Mouse (Mus musculus) embryonic facial prominence, embryonic 14.5 days (tissue): ENCODE data around the gene Mapkbp1. TPM values are rescaled to one million over a fixed set of nuclear protein-coding genes. Genes with fewer than 3 reads are reported as not detected.

Source experiments
- ATAC-seq: fragments of 200-750 bp; cut with Nextera tagmentation; 2 replicates; pipeline ENCODE4 v1.8.0; 2017; ENCODE audit warnings: low read depth, moderate number of reproducible peaks, moderate TSS enrichment
- DNase-seq: peaks from one replicate; pipeline ENCODE4 v3.0.0-alpha.2; 2015; ENCODE audit warnings: low spot score
- H3K27ac ChIP-seq: fragments of 300-500 bp; sonication (generic); replicated peaks from 2 replicates; pipeline ENCODE4 v1.5.1; 2014; ENCODE audit warnings: low read depth, mild to moderate bottlenecking, low read length, moderate library complexity
- H3K27me3 ChIP-seq: fragments of 300-500 bp; sonication (generic); replicated peaks from 2 replicates; pipeline ENCODE4 v1.6.1; 2014; ENCODE audit warnings: low read length; ENCODE audit not compliant: control insufficient read depth, insufficient read depth
- H3K36me3 ChIP-seq: fragments of 300-500 bp; sonication (generic); 2 replicates; pipeline ENCODE4 v1.6.1; 2014; ENCODE audit warnings: low read length, mixed read lengths; ENCODE audit not compliant: control insufficient read depth, insufficient read depth
- H3K4me1 ChIP-seq: fragments of 300-500 bp; sonication (generic); 2 replicates; pipeline ENCODE4 v1.6.1; 2014; ENCODE audit warnings: antibody characterized with exemption, low read length; ENCODE audit not compliant: control insufficient read depth, insufficient read depth
- H3K4me2 ChIP-seq: fragments of 300-500 bp; sonication (generic); 2 replicates; pipeline ENCODE4 v1.6.1; 2014; ENCODE audit warnings: low read depth, mild to moderate bottlenecking, low read length, moderate library complexity, mixed read lengths
- H3K4me3 ChIP-seq: fragments of 300-500 bp; sonication (generic); 2 replicates; pipeline ENCODE4 v1.5.1; 2014; ENCODE audit warnings: low read depth, mild to moderate bottlenecking, low read length
- H3K9ac ChIP-seq: fragments of 300-500 bp; sonication (generic); 2 replicates; pipeline ENCODE4 v1.6.1; 2014; ENCODE audit warnings: low read depth, mild to moderate bottlenecking, low read length, moderate library complexity, mixed read lengths
- H3K9me3 ChIP-seq: fragments of 300-500 bp; sonication (generic); 2 replicates; pipeline ENCODE4 v1.6.1; 2016; ENCODE audit warnings: low read length; ENCODE audit not compliant: control insufficient read depth
- WGBS: fragments of 180-500 bp; shearing (Covaris S2); extraction: QIAGEN DNeasy Blood & Tissue Kit; methylation state at CpG from one replicate; pipeline ENCODE4 v1.1.7; 2014; 5-methylcytosine and 5-hydroxymethylcytosine counted together
- polyA plus RNA-seq: library from polyadenylated mRNA; unstranded; fragments of >200 nt; fragmentation: Nextera tagmentation; extraction: Ambion mirVana; gene quantifications from 2 replicates; pipeline ENCODE4 v1.2.1, GENCODE M21; 2014

Mapkbp1 gene
- polyA plus RNA-seq: 4.0 and 4.7 TPM in 2 replicates

GRCm38 (mm10) chr2:119972537-119972879 lies at the start of gene Mapkbp1:
TSS of gene Mapkbp1 (plus strand) at chr2:119972699.
- Histone ChIP-seq H3K4me1 (peaks cover 13% of the 10 kb centered on the region), H3K9me3 (no peaks in the 10 kb centered on the region), H3K4me2 (peak within 1 kb of the TSS; percentile 60), H3K36me3 (peaks cover 6% of the 10 kb centered on the region; the same call in 1 of the 2 replicates), H3K27me3 (no peaks in the 10 kb centered on the region), H3K27ac (peak within 1 kb of the TSS; percentile 68), H3K4me3 (peak within 1 kb of the TSS; percentile 96), H3K9ac (peak within 1 kb of the TSS; percentile 87)
- 2% methylated on average over 10 of the region's 19 CpGs for WGBS
- DNase-seq (no peak), ATAC-seq (peak; percentile 60)

- ATAC-seq (no peak), DNase-seq (peak; percentile 74)
- H3K27ac ChIP-seq: no peak overlapping the region
- H3K36me3 ChIP-seq: peaks cover 20% of the 10 kb centered on the region; the same call in 1 of the 2 replicates
- no peaks in the 10 kb centered on the region for H3K27me3 ChIP-seq
- 41% methylated on average over 9 of the region's 9 CpGs for WGBS
- no peak overlapping the region for H3K9ac ChIP-seq
- peaks cover 13% of the 10 kb centered on the region for H3K4me1 ChIP-seq
- no peak overlapping the region for H3K4me3 ChIP-seq
- H3K4me2 ChIP-seq: no peak overlapping the region
- H3K9me3 ChIP-seq: no peaks in the 10 kb centered on the region
Measured at GRCm38 (mm10) chr2:119970571-119970970, 1.9 kb upstream of the Mapkbp1 start.

DNA sequence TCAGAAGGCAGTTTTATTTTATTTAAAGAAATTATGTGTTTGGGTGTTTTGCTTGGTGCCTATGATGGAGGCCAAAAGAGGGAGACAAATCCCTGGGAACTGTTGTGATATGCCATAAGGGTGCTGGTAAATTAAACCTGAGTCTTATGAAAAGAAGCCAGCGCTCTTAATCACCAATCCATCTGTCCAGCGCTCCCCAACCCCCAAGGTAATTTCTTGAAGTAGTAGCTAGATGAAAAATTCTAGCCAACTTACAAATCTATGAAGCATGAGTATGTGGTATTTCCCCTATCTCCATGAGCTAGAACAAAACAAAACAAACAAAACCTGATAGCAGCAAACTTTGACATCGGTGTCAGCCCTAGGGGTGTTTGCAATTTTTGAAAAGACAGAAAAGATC lies 1.2 kb upstream of the Mapkbp1 start:
- DNase-seq (no peak), ATAC-seq (no peak)
- Histone ChIP-seq H3K4me1 (peaks cover 13% of the 10 kb centered on the region), H3K27me3 (no peaks in the 10 kb centered on the region), H3K27ac (no peak overlapping the region), H3K9me3 (no peaks in the 10 kb centered on the region), H3K4me2 (peak overlapping the region; percentile 60), H3K9ac (no peak overlapping the region), H3K4me3 (no peak overlapping the region), H3K36me3 (peaks cover 12% of the 10 kb centered on the region; the same call in 1 of the 2 replicates)
- 79% methylated on average over 3 of the region's 3 CpGs for WGBS

GRCm38 (mm10) chr2:119971837-119972536 lies 512 bp upstream of the Mapkbp1 start:
- H3K27me3 ChIP-seq: no peaks in the 10 kb centered on the region
- DNase-seq (peak; percentile 98), ATAC-seq (peak; percentile 99)
- H3K4me2 ChIP-seq: peak overlapping the region; percentile 60
- peaks cover 6% of the 10 kb centered on the region; the same call in 1 of the 2 replicates for H3K36me3 ChIP-seq
- H3K4me1 ChIP-seq: peaks cover 13% of the 10 kb centered on the region
- H3K4me3 ChIP-seq: peak overlapping the region; percentile 96
- H3K9me3 ChIP-seq: no peaks in the 10 kb centered on the region
- under 1% methylated on average over 27 of the region's 32 CpGs for WGBS
- H3K9ac ChIP-seq: peak overlapping the region; percentile 87
- H3K27ac ChIP-seq: peak overlapping the region; percentile 68

DNA sequence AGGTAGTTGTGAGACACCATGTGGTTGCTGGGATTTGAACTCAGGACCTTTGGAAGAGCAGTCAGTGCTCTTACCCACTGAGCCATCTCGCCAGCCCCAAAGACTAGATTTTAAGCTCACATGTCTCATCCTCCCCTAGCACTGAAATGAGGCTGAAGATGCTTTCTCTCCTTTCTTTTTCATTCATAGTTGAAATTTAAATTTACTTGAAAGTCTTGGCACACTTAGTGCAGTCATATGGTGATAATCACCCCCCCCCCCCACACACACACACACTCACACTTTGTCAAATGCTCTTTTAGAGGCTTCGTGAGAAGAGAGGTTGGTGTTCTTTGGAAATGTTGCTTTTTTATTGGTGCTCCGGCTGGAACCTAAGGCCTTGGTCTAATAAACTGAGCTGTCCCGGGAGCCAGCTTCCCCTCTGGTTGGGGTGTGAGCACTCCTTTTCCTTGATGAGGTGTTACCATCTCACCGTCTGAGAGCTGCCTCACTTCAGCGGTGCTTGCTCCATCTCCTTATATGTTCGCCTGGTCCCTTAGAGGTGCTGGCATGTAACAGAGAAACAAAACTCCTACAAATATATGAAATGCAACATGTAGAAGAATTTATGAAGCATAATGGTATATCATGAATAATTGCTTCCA lies 8.0 kb downstream of the Mapkbp1 start:
- H3K36me3 ChIP-seq: peaks cover 5% of the 10 kb centered on the region; the same call in 1 of the 2 replicates
- H3K4me3 ChIP-seq: no peak overlapping the region
- 83% methylated on average over 7 of the region's 7 CpGs for WGBS
- no peaks in the 10 kb centered on the region for H3K27me3 ChIP-seq
- no peaks in the 10 kb centered on the region for H3K4me1 ChIP-seq
- H3K9me3 ChIP-seq: no peaks in the 10 kb centered on the region
- DNase-seq: no peak
- no peak overlapping the region for H3K4me2 ChIP-seq
- no peak overlapping the region for H3K9ac ChIP-seq
- H3K27ac ChIP-seq: no peak overlapping the region
- no peak for ATAC-seq

GRCm38 (mm10) chr2:119981631-119982030 lies 9.1 kb downstream of the Mapkbp1 start:
- H3K4me2 ChIP-seq: no peak overlapping the region
- DNase-seq (peak; percentile 29), ATAC-seq (no peak)
- H3K27ac ChIP-seq: no peak overlapping the region
- H3K4me3 ChIP-seq: no peak overlapping the region
- H3K4me1 ChIP-seq: no peaks in the 10 kb centered on the region
- H3K9me3 ChIP-seq: no peaks in the 10 kb centered on the region
- no peak overlapping the region for H3K9ac ChIP-seq
- H3K27me3 ChIP-seq: no peaks in the 10 kb centered on the region
- 41% methylated on average over 2 of the region's 2 CpGs for WGBS
- peaks cover 5% of the 10 kb centered on the region; the same call in 1 of the 2 replicates for H3K36me3 ChIP-seq

GRCm38 (mm10) chr2:119985871-119986270 lies 13.4 kb downstream of the Mapkbp1 start:
- peaks cover 5% of the 10 kb centered on the region for H3K36me3 ChIP-seq
- no peak overlapping the region for H3K4me3 ChIP-seq
- WGBS: 85% methylated on average over 8 of the region's 8 CpGs
- H3K9me3 ChIP-seq: no peaks in the 10 kb centered on the region
- ATAC-seq (no peak), DNase-seq (no peak)
- peaks cover 5% of the 10 kb centered on the region; the same call in 1 of the 2 replicates for H3K4me1 ChIP-seq
- no peak overlapping the region for H3K9ac ChIP-seq
- no peak overlapping the region for H3K4me2 ChIP-seq
- H3K27ac ChIP-seq: no peak overlapping the region
- H3K27me3 ChIP-seq: no peaks in the 10 kb centered on the region

DNA sequence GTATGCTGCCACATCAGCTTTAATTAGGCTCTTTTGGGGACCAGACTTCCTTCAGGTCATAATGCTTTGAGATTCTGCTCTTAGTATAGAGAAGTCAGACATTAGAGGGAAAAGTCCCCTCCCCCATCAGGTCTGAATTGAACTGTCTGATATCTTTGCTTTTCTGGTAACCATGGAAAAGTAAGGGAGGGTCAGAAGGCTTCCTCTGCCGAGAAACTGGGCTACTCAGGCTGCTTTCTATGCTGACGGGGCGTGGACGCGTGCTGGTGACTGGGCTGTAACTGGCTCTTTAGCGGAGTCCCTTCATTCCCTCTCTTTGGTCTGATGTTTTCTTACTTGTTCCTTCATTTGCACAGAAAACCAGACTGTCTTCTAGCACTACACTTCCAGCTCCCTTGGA lies 13.9 kb downstream of the Mapkbp1 start:
- WGBS: 81% methylated on average over 6 of the region's 6 CpGs
- Histone ChIP-seq H3K27me3 (no peaks in the 10 kb centered on the region), H3K27ac (no peak overlapping the region), H3K4me2 (no peak overlapping the region), H3K36me3 (peaks cover 5% of the 10 kb centered on the region), H3K4me1 (peaks cover 5% of the 10 kb centered on the region; the same call in 1 of the 2 replicates), H3K4me3 (no peak overlapping the region), H3K9ac (no peak overlapping the region), H3K9me3 (no peaks in the 10 kb centered on the region)
- DNase-seq (no peak), ATAC-seq (no peak)
